Mouse (Mus musculus): ENCODE measurements around the gene Ugp2. TPM values are rescaled to one million over a fixed set of nuclear protein-coding genes. Genes with fewer than 3 reads are reported as not detected.
"Not testable (repeated sequence)": the region's sequence is repeated elsewhere in the genome, so short reads cannot be mapped to it uniquely, and the experiment has no call there.

Ugp2 gene
- total and polyA plus RNA-seq, 3 experiments = 5.9 to 6.3 TPM; not detected in 1

DNA sequence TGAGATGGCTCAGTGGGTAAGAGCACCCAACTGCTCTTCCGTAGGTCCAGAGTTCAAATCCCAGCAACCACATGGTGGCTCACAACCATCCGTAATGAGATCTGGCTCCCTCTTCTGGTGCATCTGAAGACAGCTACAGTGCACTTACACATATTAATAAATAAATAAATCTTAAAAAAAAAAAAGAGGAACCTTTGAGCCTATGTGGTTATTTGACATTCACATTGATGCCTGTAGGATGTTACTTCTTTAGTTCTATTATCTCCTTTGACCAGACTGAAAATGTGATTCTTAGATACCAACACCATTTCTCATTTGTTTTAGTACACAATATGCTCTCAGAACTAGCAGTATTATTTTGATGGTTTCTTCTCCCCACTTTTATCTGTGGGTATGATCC, 82.8 kb downstream of the Ugp2 start:
- not testable (repeated sequence) for H3K4me3 ChIP-seq (ENCODE audit: control insufficient read depth in 1 of 2, insufficient read depth in 1 of 2, low read depth in 2 of 2, low read length in 2 of 2); H3K9me3 ChIP-seq (replicated peaks; ENCODE audit: insufficient read depth, low read length); H3K9ac ChIP-seq (ENCODE audit: control insufficient read depth, low read depth, low read length, poor library complexity, severe bottlenecking); H3K27ac ChIP-seq (ENCODE audit: control insufficient read depth, low read depth, low read length); H3K79me2 ChIP-seq (ENCODE audit: control insufficient read depth, insufficient read depth, low read length, poor library complexity); H3K27me3 ChIP-seq (ENCODE audit: control insufficient read depth in 1 of 2, insufficient read depth in 2 of 2, low read length in 2 of 2); H3K4me1 ChIP-seq (ENCODE audit: control insufficient read depth in 1 of 2, insufficient read depth in 2 of 2, low read length in 2 of 2)
- H3K36me3 ChIP-seq (ENCODE audit: control insufficient read depth in 1 of 2, insufficient read depth in 2 of 2, low read length in 2 of 2) = peaks cover 0 to 23% of the 10 kb centered on the region in 2 experiments; a peak in 2 of 4 replicates
- peak; percentile 86 for DNase-seq (ENCODE audit: low read depth, low spot score)
- TF ChIP-seq MAX (IDR thresholded peaks at IDR 0.05; ENCODE audit: low read length) (peak; percentile 53; the same call in 1 of the 2 replicates), JUND (IDR thresholded peaks at IDR 0.05; ENCODE audit: low read depth, low read length) (peak; percentile 14; the same call in 1 of the 2 replicates), ZNF384 (IDR thresholded peaks at IDR 0.05; ENCODE audit: low read depth, low read length) (peak; percentile 95), SIN3A (IDR thresholded peaks at IDR 0.05; ENCODE audit: low read length) (peak; percentile 74), GATA1 (IDR thresholded peaks at IDR 0.05; ENCODE audit: low read depth, low read length) (peak; percentile 95), MYC (IDR thresholded peaks at IDR 0.05; ENCODE audit: low read depth, low read length) (peak; percentile 92), SMC3 (IDR thresholded peaks at IDR 0.05; ENCODE audit: low read depth, low read length) (peak; percentile 56), BHLHE40 (IDR thresholded peaks at IDR 0.05; ENCODE audit: borderline replicate concordance, low read depth, low read length) (peak; percentile 29; the same call in 1 of the 2 replicates), TBP (IDR thresholded peaks at IDR 0.05; ENCODE audit: low read depth, low read length) (0 out of 2 replicates have a peak, but pooled peaks have one; percentile 24), TAL1 (IDR thresholded peaks at IDR 0.05; ENCODE audit: low read length) (peak; percentile 89), RCOR1 (IDR thresholded peaks at IDR 0.05; ENCODE audit: low read depth, low read length) (peak; percentile 94), ETS1 (IDR thresholded peaks at IDR 0.05; ENCODE audit: low read depth, low read length) (peak; percentile 69), EP300 (IDR thresholded peaks at IDR 0.05; ENCODE audit: low read depth in 1 of 2, low read length in 2 of 2) (peak; percentile 88 to 96), RAD21 (IDR thresholded peaks at IDR 0.05; ENCODE audit: low read depth, low read length) (peak; percentile 53), ZC3H11A (IDR thresholded peaks at IDR 0.05; ENCODE audit: low read depth, low read length) (peak; percentile 44), CTCF (IDR thresholded peaks at IDR 0.05 in 2 of 3, conservative IDR thresholded peaks at IDR 0.05 in 1 of 3; ENCODE audit: control insufficient read depth in 1 of 3, insufficient read depth in 1 of 3, low read depth in 2 of 3, low read length in 3 of 3, poor library complexity in 1 of 3, severe bottlenecking in 1 of 3) (peak; percentile 23 to 55 (median 41); a peak in 5 of 6 replicates), TCF12 (IDR thresholded peaks at IDR 0.05; ENCODE audit: low read depth, low read length) (peak; percentile 93)

GRCm38 (mm10) chr11:21286391-21286790, 84.6 kb downstream of the Ugp2 start:
- H3K4me3 ChIP-seq (ENCODE audit: control insufficient read depth in 1 of 2, insufficient read depth in 1 of 2, low read depth in 2 of 2, low read length in 2 of 2) = no peak overlapping the region
- DNase-seq (ENCODE audit: low read depth, low spot score) = peak; percentile 61
- no peak overlapping the region for H3K9ac ChIP-seq (ENCODE audit: control insufficient read depth, low read depth, low read length, poor library complexity, severe bottlenecking)
- H3K36me3 ChIP-seq (ENCODE audit: control insufficient read depth in 1 of 2, insufficient read depth in 2 of 2, low read length in 2 of 2) = peaks cover 0 to 23% of the 10 kb centered on the region in 2 experiments; a peak in 2 of 4 replicates
- no peak overlapping the region for H3K27ac ChIP-seq (ENCODE audit: control insufficient read depth, low read depth, low read length)
- no peak for TF ChIP-seq GABPA (IDR thresholded peaks at IDR 0.05; ENCODE audit: low read depth, low read length)
- TF ChIP-seq TCF12 (IDR thresholded peaks at IDR 0.05; ENCODE audit: low read depth, low read length) = peak; percentile 88
- no peak for TF ChIP-seq JUND (IDR thresholded peaks at IDR 0.05; ENCODE audit: low read depth, low read length)
- peak; percentile 55; the same call in 1 of the 2 replicates for TF ChIP-seq SIN3A (IDR thresholded peaks at IDR 0.05; ENCODE audit: low read length)
- TF ChIP-seq POLR2AphosphoS2 (IDR thresholded peaks at IDR 0.05; ENCODE audit: low read length) = no peak
- TF ChIP-seq ZNF384 (IDR thresholded peaks at IDR 0.05; ENCODE audit: low read depth, low read length) = 0 out of 2 replicates have a peak, but pooled peaks have one; percentile 11
- TF ChIP-seq EP300 (IDR thresholded peaks at IDR 0.05; ENCODE audit: low read depth in 1 of 2, low read length in 2 of 2) = peak; percentile 82
- peak; percentile 90 for TF ChIP-seq GATA1 (IDR thresholded peaks at IDR 0.05; ENCODE audit: low read depth, low read length)
- TF ChIP-seq MXI1 (IDR thresholded peaks at IDR 0.05; ENCODE audit: low read depth, low read length) = 0 out of 2 replicates have a peak, but pooled peaks have one; percentile 36
- TF ChIP-seq ETS1 (IDR thresholded peaks at IDR 0.05; ENCODE audit: low read depth, low read length) = peak; percentile 84
- peak; percentile 97 for TF ChIP-seq RCOR1 (IDR thresholded peaks at IDR 0.05; ENCODE audit: low read depth, low read length)
- TF ChIP-seq BHLHE40 (IDR thresholded peaks at IDR 0.05; ENCODE audit: borderline replicate concordance, low read depth, low read length) = peak; percentile 35; the same call in 1 of the 2 replicates
- H3K27me3 ChIP-seq (ENCODE audit: control insufficient read depth in 1 of 2, insufficient read depth in 2 of 2, low read length in 2 of 2) = no peaks in the 10 kb centered on the region
- no peaks in the 10 kb centered on the region for H3K79me2 ChIP-seq (ENCODE audit: control insufficient read depth, insufficient read depth, low read length, poor library complexity)
- H3K9me3 ChIP-seq (replicated peaks; ENCODE audit: insufficient read depth, low read length) = no peaks in the 10 kb centered on the region
- peaks cover 5 to 10% of the 10 kb centered on the region in 2 experiments for H3K4me1 ChIP-seq (ENCODE audit: control insufficient read depth in 1 of 2, insufficient read depth in 2 of 2, low read length in 2 of 2)
